Mouse (Mus musculus) cerebellum, adult 2 months (tissue): ENCODE measurements around the gene Ppm1h.

Experiments
- CTCF ChIP-seq: fragments of 200-500 bp; IDR thresholded peaks from 2 replicates; pipeline ENCODE4 v1.5.1; 2011; ENCODE audit warnings: low read depth, mild to moderate bottlenecking, control low read depth, low read length, moderate library complexity, borderline replicate concordance; ENCODE audit not compliant: insufficient read depth
- POLR2A ChIP-seq: fragments of 200-500 bp; IDR thresholded peaks from 2 replicates; pipeline ENCODE4 v1.6.1; 2011; ENCODE audit warnings: low read length, control low read depth, borderline replicate concordance; ENCODE audit not compliant: insufficient read depth

GRCm38 (mm10) chr10:122680387-122681084 lies 2.0 kb downstream of the Ppm1h start:
- TF ChIP-seq POLR2A (0 out of 2 replicates have a peak, but pooled peaks have one; percentile 8), CTCF (no peak)
